Mouse (Mus musculus): ENCODE results near the gene Adgrg7. TPM values are rescaled to one million over a fixed set of nuclear protein-coding genes. Genes with fewer than 3 reads are reported as not detected.

Adgrg7 gene
- total and polyA plus RNA-seq, 3 experiments: 0.20 to 1.5 (median 0.29) TPM

DNA sequence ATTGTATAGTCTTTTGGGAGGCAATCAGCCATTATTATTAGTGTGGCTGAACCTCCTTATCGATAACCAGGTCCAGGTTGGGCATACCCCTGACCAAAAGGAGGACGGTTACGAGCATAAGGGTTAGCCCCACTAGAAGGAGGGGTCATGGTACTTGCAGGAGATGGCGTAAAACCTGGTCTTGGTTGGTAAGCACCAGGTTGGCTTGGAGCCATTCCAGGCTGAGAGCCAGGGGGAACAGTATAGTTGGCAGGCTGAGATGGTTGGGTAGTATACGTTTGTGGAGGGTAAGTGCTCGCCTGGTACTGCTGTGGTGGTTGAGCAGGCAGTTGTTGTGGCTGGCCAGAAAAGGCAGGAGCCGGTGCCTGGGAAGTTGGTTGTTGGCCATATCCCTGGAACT lies 104.9 kb downstream of the Adgrg7 start:
- no peaks in the 10 kb centered on the region for H3K4me1 ChIP-seq (ENCODE audit: control insufficient read depth in 1 of 2, insufficient read depth in 2 of 2)
- H3K36me3 ChIP-seq (replicated peaks in 1 of 2; ENCODE audit: control insufficient read depth in 1 of 2, insufficient read depth in 1 of 2, low read length in 1 of 2): peaks cover 20 to 72% of the 10 kb centered on the region in 2 experiments
- DNase-seq (ENCODE audit: extremely low read depth): no peak
- no peak overlapping the region for H3K27ac ChIP-seq (ENCODE audit: insufficient read depth, low read depth)
- H3K4me2 ChIP-seq (ENCODE audit: insufficient read depth, low read depth, poor library complexity, severe bottlenecking): no peak overlapping the region
- H3K9me3 ChIP-seq (replicated peaks; ENCODE audit: low read length): no peaks in the 10 kb centered on the region
- H3K79me2 ChIP-seq (replicated peaks; ENCODE audit: control insufficient read depth, extremely low read depth, insufficient read depth, poor library complexity, severe bottlenecking): no peaks in the 10 kb centered on the region
- in situ Hi-C loops (cut with MboI; ENCODE audit: low pct_ligation_motif_present, low pct_unique_long_range_greater_than_20kb, low sequenced_read_pairs): no loop called here
- TF ChIP-seq MAFK (IDR thresholded peaks at IDR 0.05; ENCODE audit: insufficient replicate concordance, low read length) (no peak), ETS1 (conservative IDR thresholded peaks at IDR 0.05; ENCODE audit: low read depth, low read length) (no peak), CTCF (conservative IDR thresholded peaks at IDR 0.05 in 1 of 2, IDR thresholded peaks at IDR 0.05 in 1 of 2; ENCODE audit: low read depth in 2 of 2, low read length in 2 of 2) (no peak), CHD1 (IDR thresholded peaks at IDR 0.05; ENCODE audit: low read depth, low read length) (no peak), MAZ (IDR thresholded peaks at IDR 0.05; ENCODE audit: low read depth, low read length) (no peak), JUN (IDR thresholded peaks at IDR 0.05; ENCODE audit: insufficient read depth, low read depth, low read length) (no peak), MAX (IDR thresholded peaks at IDR 0.05; ENCODE audit: low read length) (no peak), ZC3H11A (IDR thresholded peaks at IDR 0.05; ENCODE audit: low read depth, low read length) (no peak), RAD21 (IDR thresholded peaks at IDR 0.05; ENCODE audit: low read depth, low read length) (no peak), TBP (conservative IDR thresholded peaks at IDR 0.05; ENCODE audit: low read depth, low read length) (no peak)
- H3K27me3 ChIP-seq (replicated peaks): no peaks in the 10 kb centered on the region
- dilution Hi-C loops (cut with MboI; ENCODE audit: extremely low pct_ligation_motif_present, extremely low pct_unique_long_range_greater_than_20kb, low sequenced_read_pairs): no loop called here
- H3K4me3 ChIP-seq (replicated peaks in 1 of 3; ENCODE audit: low read depth in 2 of 3, low read length in 2 of 3, poor library complexity in 1 of 3): no peak overlapping the region
- H3K9ac ChIP-seq (ENCODE audit: insufficient read depth, low read depth): no peak overlapping the region

DNA sequence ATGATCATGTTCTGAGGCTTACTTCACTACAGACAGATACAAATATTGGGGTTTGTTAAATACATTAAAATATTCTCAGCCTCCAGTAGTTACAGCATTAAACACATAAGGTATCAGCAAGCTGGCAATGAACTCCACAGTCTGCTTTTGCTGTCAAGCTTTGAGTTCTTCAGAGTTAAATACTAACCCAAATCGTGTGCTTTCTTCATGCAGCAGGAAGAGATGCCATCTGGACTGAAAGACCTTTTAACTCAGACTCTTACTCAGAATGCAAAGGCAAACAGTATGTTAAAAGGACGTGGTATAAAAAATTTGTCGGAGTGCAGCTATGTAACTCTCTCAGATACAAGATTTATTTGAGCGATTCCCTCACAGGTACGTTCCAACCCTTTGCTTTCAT lies 108.9 kb downstream of the Adgrg7 start:
- no peaks in the 10 kb centered on the region for H3K4me1 ChIP-seq (ENCODE audit: control insufficient read depth in 1 of 2, insufficient read depth in 2 of 2)
- in situ Hi-C loops (cut with MboI; ENCODE audit: low pct_ligation_motif_present, low pct_unique_long_range_greater_than_20kb, low sequenced_read_pairs): no loop called here
- dilution Hi-C loops (cut with MboI; ENCODE audit: extremely low pct_ligation_motif_present, extremely low pct_unique_long_range_greater_than_20kb, low sequenced_read_pairs): no loop called here

More for the DNA sequence above, 108.9 kb downstream of the Adgrg7 start:
- no peaks in the 10 kb centered on the region for H3K27me3 ChIP-seq (replicated peaks)
- H3K9me3 ChIP-seq (replicated peaks; ENCODE audit: low read length): no peaks in the 10 kb centered on the region
- no peak overlapping the region for H3K4me2 ChIP-seq (ENCODE audit: insufficient read depth, low read depth, poor library complexity, severe bottlenecking)
- no peak overlapping the region for H3K4me3 ChIP-seq (replicated peaks in 1 of 3; ENCODE audit: low read depth in 2 of 3, low read length in 2 of 3, poor library complexity in 1 of 3)
- no peak overlapping the region for H3K27ac ChIP-seq (ENCODE audit: insufficient read depth, low read depth)
- H3K9ac ChIP-seq (ENCODE audit: insufficient read depth, low read depth): no peak overlapping the region
- TF ChIP-seq TBP (conservative IDR thresholded peaks at IDR 0.05; ENCODE audit: low read depth, low read length) (no peak), MAFK (IDR thresholded peaks at IDR 0.05; ENCODE audit: insufficient replicate concordance, low read length) (no peak), EP300 (IDR thresholded peaks at IDR 0.05; ENCODE audit: low read length) (no peak), ZC3H11A (IDR thresholded peaks at IDR 0.05; ENCODE audit: low read depth, low read length) (no peak), RCOR1 (conservative IDR thresholded peaks at IDR 0.05; ENCODE audit: low read depth, low read length) (no peak), POLR2A (IDR thresholded peaks at IDR 0.05; ENCODE audit: low read depth, low read length) (no peak), MAX (IDR thresholded peaks at IDR 0.05; ENCODE audit: low read length) (no peak), MYC (IDR thresholded peaks at IDR 0.05; ENCODE audit: low read depth, low read length) (no peak), NELFE (IDR thresholded peaks at IDR 0.05; ENCODE audit: low read depth, low read length) (no peak), TCF12 (IDR thresholded peaks at IDR 0.05; ENCODE audit: low read depth, low read length) (no peak), CHD1 (IDR thresholded peaks at IDR 0.05; ENCODE audit: low read depth, low read length) (no peak), GABPA (IDR thresholded peaks at IDR 0.05; ENCODE audit: insufficient replicate concordance, low read depth, low read length) (no peak), POLR2AphosphoS2 (IDR thresholded peaks at IDR 0.05; ENCODE audit: low read depth, low read length) (no peak)
- no peak for DNase-seq (ENCODE audit: extremely low read depth)
- no peaks in the 10 kb centered on the region for H3K79me2 ChIP-seq (replicated peaks; ENCODE audit: control insufficient read depth, extremely low read depth, insufficient read depth, poor library complexity, severe bottlenecking)
- H3K36me3 ChIP-seq (replicated peaks in 1 of 2; ENCODE audit: control insufficient read depth in 1 of 2, insufficient read depth in 1 of 2, low read length in 1 of 2): peaks cover 12 to 62% of the 10 kb centered on the region in 2 experiments

Data from CH12.LX (cell line).